Mouse (Mus musculus) C2C12 (cell line): ENCODE measurements around the gene Tcl1b3.

ENCODE experiments used
- CEBPB ChIP-seq: IDR thresholded peaks from one replicate; pipeline ENCODE4 v1.6.1; 2011; ENCODE audit warnings: low read depth, mild to moderate bottlenecking, control low read depth, moderate library complexity
- CTCF ChIP-seq: IDR thresholded peaks from one replicate; pipeline ENCODE4 v1.5.1; 2011; ENCODE audit not compliant: control insufficient read depth, insufficient read depth, insufficient read length
- MAX ChIP-seq: IDR thresholded peaks from one replicate; pipeline ENCODE4 v1.6.1; 2011; ENCODE audit warnings: mild to moderate bottlenecking, control low read depth
- MYOG ChIP-seq: IDR thresholded peaks from one replicate; pipeline ENCODE4 v1.6.1; 2011; ENCODE audit not compliant: control insufficient read depth, insufficient read length; ENCODE audit errors: extremely low read depth

DNA sequence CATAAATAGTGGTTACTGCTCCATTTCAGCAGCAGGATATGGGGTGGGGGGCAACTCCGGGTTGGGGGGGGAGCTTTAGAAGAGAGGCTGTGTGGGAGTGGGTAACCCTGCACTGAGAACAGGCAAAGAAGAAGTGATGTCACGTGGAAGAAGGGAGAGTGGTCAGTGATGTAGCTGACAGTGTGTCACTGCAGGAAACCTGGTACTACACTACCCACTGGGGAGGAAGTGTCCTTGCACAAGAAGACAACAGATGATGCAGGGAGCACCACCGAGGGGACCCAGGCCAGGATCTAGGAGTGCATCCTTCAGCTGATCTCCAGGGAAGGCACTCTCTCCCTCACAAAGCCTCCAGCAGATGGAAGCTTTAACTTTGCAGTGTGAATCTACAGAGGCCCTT lies 24.1 kb upstream of the Tcl1b3 start:
- TF ChIP-seq CTCF (no peak), MAX (no peak), CEBPB (no peak), MYOG (no peak)
